Mouse (Mus musculus) embryonic fibroblast, embryonic 13.5 days (primary cell): ENCODE results near the gene Tspan9.

ENCODE experiments used
- CTCF ChIP-seq: IDR thresholded peaks from 2 replicates; pipeline ENCODE4 v1.5.1; 2011; ENCODE audit warnings: mild to moderate bottlenecking, control low read depth, low read length, moderate library complexity, borderline replicate concordance; ENCODE audit not compliant: insufficient read depth
- POLR2A ChIP-seq: IDR thresholded peaks from 2 replicates; pipeline ENCODE4 v1.6.1; 2011; ENCODE audit warnings: low read depth, mild to moderate bottlenecking, control low read depth, low read length, moderate library complexity

DNA sequence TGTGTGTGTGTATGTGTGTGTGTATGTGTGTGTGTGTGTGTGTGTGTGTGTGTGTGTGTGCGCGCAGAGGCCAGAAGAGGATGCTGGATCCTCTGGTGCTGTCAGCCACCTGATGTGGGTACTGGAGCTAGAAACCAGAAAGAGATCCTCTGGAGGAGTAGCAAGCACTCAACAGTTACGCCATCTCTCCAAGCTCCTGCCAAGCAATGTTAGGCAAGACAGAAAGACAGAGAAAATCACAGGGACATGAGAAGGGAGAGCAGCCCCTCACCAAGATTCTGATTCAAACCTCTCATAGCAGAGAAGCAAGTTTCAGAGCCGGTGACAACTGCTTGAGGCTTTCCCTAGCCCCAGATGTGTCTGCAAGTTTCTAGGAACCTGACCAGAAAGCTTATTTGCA, 5.5 kb downstream of the Tspan9 start:
- TF ChIP-seq POLR2A (no peak), CTCF (no peak)
